Mouse (Mus musculus): Measurements from ENCODE around the gene Plcl1.
"Not testable (repeated sequence)": the region's sequence is repeated elsewhere in the genome, so short reads cannot be mapped to it uniquely, and the experiment has no call there.

The Plcl1 gene

GRCm38 (mm10) chr1:55438617-55439016 is 32.9 kb downstream of the Plcl1 start:
- no peak for DNase-seq (ENCODE audit: low spot score)

- DNase-seq (ENCODE audit: low spot score), result no peak
Observed at GRCm38 (mm10) chr1:55445043-55445688, 39.4 kb downstream of the Plcl1 start.

DNA sequence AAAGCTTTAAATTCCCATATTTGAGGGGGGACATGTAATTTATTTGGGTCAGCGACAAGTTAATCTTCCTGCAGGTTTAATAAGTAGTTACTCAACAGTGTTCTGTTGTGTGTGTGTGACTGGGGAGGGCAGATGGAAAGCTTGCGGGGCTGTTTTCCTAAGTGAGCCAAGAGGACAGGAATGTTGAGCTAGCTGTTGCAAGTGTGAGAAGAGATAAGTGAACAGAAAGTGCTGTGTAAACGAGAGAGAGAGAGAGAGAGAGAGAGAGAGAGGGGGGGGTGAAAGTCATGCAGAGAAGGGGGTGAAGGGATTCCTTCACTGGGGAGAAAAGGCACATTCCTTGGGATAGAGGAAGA is 39.9 kb downstream of the Plcl1 start:
- DNase-seq (ENCODE audit: low spot score), result no peak

DNA sequence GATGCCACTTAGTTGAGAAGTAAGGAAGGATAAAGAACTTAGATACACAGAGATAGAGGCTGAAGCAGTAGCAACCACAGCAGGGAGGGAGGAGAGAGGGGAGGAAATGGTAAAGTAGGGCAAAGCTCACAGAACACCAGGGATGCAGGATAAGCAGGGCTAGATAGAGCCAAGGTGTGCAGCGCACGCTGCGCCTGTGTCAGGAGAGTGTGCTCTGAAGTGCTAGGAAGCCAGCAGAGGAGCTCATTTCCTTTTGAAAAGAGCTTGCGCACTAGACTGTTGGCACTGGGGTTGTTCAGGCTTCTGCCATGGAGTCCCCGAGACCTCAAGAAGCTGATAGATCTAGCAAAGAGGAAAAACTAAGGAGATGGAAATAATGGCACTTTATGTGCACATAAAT is 40.6 kb downstream of the Plcl1 start:
- no peak for DNase-seq (ENCODE audit: low spot score)

GRCm38 (mm10) chr1:55446876-55447275 is 41.2 kb downstream of the Plcl1 start:
- DNase-seq (ENCODE audit: low spot score), result no peak

DNA sequence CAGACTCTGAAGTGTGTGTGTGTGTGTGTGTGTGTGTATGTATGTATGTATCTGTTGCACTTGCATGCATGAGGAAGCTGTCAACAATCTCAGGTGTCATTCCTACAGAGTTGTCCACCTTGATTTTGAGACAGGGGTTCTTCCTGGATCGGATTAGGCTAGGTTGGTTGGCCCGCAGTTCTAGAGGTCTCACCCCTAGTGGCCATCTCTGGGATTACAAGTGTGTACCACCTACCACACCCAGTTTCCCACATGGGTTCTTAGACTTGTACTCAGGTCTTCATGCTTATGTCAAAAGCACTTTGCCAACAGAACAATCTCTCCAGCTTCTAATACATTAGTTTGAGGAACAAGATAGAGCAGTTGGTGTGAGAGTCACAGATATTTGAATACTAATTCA is 41.9 kb downstream of the Plcl1 start:
- DNase-seq (ENCODE audit: low spot score), result no peak

DNA sequence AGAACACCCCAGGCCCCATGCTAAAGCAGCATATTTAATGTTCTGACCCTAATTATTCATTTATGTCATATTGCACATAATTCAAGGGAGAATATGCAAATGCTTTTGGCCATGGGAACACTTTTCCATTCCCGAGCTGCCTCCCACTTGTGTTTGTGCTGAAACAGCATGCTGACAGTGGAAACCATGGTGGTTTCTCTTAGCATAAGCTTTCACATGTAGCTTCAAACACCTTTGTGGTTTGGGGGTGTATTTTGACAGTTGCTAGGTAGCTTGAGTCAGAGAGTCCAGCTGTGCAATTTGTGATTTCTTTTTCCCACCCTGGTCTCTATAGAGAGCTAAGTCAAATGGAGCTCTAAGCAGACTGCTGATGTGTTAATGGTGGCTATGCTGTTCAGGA is 42.4 kb downstream of the Plcl1 start:
- no peak for DNase-seq (ENCODE audit: low spot score)

DNA sequence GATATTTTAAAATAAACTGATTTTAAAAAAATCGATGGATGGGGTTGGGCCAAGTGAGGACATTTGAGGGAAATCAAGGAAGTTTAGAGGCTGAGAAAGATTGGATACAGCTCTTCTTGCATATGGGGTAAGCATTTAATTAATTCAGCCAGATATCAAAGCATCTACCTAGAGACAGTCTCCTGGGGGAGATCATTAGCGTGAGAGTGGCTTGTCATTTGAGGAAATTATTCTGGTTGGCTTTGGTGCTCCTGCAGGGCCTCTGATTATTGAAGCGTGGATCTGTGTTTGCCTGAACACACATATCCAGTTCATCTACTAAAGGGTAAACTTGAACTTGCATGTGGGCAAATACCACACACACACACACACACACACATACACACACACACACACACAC is 44.1 kb downstream of the Plcl1 start:
- no peak for DNase-seq (ENCODE audit: low spot score)

GRCm38 (mm10) chr1:55454119-55454518 is 48.4 kb downstream of the Plcl1 start:
- no peak for DNase-seq (ENCODE audit: low spot score)

- DNase-seq (ENCODE audit: low spot score), result no peak
Observed at GRCm38 (mm10) chr1:55462301-55462700, 56.6 kb downstream of the Plcl1 start.

DNA sequence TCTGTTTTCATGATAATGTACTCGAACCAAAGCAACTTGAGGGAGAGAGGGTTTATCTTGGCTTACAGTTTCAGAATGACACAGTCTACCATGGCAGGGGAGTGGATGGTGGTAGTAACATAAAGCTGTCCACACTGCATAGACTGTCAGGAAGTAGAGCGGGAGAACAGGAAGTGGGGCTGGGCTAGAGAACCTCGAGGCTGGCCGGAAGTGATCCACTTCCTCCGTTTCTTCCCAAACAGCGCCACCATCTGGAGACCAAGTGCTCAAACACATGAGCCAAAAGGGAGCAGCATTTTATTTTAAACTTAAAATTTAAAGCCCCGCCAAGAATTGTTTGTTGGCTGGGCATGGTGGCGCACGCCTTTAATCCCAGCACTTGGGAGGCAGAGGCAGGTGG is 68.0 kb downstream of the Plcl1 start:
- no peak for DNase-seq (ENCODE audit: low spot score)

- no peak for DNase-seq (ENCODE audit: low spot score)
Observed at GRCm38 (mm10) chr1:55474976-55475375, 69.3 kb downstream of the Plcl1 start.

- not testable (repeated sequence) for DNase-seq (ENCODE audit: low spot score)
Observed at GRCm38 (mm10) chr1:55487371-55487770, 81.7 kb downstream of the Plcl1 start.

DNA sequence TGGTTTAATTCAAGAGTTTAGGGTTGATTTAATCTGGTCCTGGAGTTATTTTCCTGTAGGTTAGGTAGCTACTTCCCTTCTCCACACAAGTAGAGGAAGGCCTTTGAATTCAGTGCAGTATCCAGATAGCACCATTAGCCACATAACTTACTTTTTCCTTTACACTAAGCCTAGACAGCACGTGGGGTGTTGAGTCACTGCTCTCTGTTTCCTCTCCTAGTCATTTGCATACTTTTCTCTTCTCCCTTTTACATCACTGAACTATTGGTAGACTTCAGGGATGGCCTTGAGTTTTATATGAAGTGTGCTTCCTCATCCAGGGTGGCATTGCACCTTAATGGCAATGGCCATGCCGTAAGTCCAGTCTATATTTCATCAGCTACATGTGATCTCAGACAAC is 82.5 kb downstream of the Plcl1 start:
- no peak for DNase-seq (ENCODE audit: low spot score)

DNA sequence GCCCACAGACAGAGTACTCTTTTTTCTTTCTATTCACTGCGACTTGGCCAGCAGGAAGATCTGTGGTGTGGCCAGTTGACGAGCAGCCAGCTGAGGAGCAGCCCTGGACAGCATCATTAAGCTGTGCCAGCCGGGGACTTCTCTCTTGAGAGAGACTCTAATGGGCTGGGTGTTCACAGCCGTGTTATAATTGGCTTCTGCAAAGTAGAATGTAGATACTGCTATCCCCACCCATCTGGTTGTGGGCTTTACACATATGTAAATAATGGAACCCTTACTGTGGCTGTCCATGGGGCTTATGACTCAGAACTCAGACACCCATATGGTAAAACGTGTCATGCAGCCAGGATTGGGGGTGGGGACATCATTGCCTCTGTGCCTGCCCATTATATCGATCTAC is 83.6 kb downstream of the Plcl1 start:
- no peak for DNase-seq (ENCODE audit: low spot score)

GRCm38 (mm10) chr1:55499872-55500271 is 94.2 kb downstream of the Plcl1 start:
- DNase-seq (ENCODE audit: low spot score), result no peak

GRCm38 (mm10) chr1:55500981-55501682 is 95.4 kb downstream of the Plcl1 start:
- no peak for DNase-seq (ENCODE audit: low spot score)

- no peak for DNase-seq (ENCODE audit: low spot score)
Observed at GRCm38 (mm10) chr1:55505811-55506210, 100.1 kb downstream of the Plcl1 start.

DNA sequence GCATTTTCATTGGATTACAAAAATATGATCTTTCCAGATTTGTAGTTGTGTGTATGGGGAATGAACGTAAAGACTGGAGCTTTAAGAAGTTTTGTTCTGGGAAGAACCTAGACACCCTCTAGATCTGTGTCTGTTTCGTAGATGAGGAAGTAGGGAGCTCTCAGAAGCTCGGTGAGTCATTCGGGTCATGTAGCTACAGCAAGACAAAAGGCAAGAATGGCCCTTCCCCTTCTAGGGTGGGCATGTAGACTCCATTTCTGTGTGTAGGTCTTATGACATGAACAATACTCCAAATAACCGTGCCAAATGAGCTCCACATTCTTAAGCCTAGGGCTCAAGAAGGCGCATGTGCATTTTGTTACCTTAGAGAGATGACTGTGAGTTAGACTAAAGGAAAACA is 101.3 kb downstream of the Plcl1 start:
- DNase-seq (ENCODE audit: low spot score), result no peak

DNA sequence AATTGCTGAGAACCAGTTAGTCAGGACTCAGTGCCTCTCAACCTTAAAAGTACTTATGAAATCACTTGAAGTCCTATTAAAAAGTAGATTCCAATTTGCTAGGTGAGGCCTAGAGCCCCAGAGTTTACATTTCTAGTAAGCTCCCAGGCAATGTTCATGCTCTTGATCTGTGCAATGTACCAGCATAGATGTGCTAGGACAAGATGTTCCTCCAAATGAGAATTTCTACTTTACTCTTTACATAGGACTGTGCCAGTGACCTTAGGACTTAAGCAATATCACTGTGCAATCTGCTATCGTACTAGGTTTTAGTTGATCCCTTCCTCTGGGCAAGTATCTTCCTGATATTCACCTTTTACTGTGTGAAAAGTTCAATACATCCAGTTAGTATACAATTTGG is 103.9 kb downstream of the Plcl1 start:
- no peak for DNase-seq (ENCODE audit: low spot score)

GRCm38 (mm10) chr1:55512165-55512564 is 106.4 kb downstream of the Plcl1 start:
- DNase-seq (ENCODE audit: low spot score), result no peak

DNA sequence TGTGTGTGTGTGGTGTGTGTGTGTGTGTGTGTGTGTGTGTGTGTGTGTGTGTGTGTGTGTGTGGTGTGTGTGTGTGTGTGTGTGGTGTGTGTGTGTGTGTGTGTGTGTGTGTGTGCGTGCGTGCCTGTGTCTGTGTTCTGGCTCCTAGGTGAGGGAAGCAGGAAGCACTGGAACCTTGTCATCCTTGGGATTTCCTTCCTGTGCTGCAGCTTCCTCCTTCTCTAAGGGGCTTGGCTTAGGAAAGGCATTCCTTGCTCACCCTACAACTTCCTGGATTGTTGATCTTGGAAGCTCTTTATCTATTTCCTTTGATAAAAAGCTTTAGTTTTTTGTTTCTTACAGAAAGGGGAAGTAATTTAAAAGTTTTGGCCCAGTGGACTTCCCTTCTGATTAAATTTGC is 107.1 kb downstream of the Plcl1 start:
- DNase-seq (ENCODE audit: low spot score), result not testable (repeated sequence)

DNA sequence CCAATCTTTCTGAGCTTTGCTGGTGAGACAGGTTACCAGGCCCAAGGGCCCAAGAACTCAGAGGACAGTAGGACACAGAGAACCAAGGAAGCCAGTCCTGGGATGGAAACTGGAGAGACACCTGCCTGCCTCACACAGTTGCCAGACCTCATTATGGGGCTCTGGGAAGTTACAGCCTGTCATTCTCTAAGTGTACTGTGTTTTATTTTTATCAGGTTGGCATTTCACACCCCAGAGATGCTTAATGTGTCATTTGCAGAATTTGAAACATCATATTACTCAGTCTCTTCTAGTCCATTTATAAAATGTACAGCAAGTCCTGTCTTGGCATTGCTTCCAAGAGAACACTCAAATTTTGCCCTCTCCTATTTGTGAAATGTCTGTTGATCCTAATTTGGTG is 111.5 kb downstream of the Plcl1 start:
- DNase-seq (ENCODE audit: low spot score), result no peak

DNA sequence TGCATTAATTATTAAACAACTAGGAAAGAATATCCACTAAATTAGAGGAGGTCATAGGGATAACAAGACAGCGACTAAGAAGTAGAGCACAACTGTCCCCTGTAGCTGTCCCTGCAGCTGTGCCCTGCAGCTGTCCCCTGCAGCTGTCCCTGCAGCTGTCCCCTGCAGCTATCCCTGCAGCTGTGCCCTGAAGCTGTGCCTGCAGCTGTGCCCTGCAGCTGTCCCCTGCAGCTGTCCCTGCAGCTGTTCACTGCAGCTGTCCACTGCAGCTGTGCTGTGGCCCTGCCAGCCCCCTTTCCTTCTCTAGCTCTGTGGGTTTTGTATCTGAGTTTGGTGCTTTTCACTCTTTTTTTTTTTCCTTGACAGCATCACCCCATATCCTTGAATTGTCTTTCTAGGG is 118.2 kb downstream of the Plcl1 start:
- no peak for DNase-seq (ENCODE audit: low spot score)

Measured in embryo, embryonic 10.5 days (tissue).